Mouse (Mus musculus): ENCODE results near the gene Samd5.
A peak's percentile ranks its signal among the peaks of the same experiment; 100 is the strongest.

Gene Samd5

GRCm38 (mm10) chr10:9650050-9650825 lies 24.8 kb downstream of the Samd5 start:
- no peak for DNase-seq

GRCm38 (mm10) chr10:9648464-9648863 lies 26.5 kb downstream of the Samd5 start:
- no peak for DNase-seq

DNA sequence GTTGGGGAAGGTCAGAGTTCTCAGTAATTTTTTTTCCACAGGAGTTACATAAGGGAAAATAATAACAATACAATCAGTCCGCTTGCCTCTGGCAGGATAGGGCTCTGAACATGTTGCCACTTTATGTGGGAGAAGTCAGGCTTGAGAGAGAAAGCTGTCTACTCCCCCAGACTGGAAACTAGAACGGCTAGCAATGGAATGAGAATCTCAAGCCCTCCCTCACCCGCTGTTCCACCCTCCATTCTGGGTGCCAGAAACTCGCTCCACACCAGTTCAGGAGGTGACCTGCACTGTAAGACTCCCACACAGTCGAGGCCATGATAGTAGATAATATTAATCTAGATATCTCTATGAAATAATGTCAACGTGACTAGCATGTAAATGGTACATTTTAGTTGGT lies 27.3 kb downstream of the Samd5 start:
- DNase-seq: peak in 1 of 2 experiments; percentile 40

GRCm38 (mm10) chr10:9646391-9646790 lies 28.6 kb downstream of the Samd5 start:
- DNase-seq: no peak

DNA sequence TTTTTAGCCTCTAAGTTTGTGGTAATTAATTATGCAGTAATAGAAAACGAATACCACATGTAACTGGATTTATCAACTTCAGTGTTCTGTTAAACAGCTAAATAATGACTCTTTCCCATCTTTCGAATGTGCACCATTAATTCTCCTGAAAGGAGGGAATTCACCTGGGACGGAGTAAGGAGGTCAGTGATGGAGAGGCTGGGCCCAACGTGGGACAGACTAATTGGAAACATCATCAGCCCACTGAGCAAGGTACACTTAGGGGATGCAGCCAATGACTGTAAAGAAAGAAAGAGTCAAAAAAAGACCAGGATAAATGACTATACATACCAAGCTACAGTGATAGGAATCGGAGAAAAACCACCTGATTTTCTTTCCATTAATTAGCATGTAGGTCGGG lies 31.5 kb downstream of the Samd5 start:
- DNase-seq: no peak

DNA sequence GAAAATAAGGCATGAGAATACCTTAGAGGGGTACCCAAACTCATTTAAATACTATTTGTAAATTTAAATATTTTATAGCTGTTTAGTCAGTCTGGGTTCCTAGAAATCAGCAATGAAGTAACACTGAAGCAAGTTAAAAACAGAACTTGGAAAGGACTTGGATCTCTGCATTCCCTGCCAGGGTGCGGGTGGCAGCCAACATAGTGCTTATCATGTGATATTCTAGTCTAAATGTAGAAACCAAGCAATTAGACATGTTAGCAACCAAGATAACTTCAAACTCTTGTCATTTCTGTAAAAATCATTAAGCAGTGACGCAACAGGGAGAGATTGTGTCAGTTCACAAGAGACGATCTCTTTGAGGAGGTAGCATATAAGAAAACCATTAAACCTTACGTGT lies 32.9 kb downstream of the Samd5 start:
- DNase-seq: no peak

DNA sequence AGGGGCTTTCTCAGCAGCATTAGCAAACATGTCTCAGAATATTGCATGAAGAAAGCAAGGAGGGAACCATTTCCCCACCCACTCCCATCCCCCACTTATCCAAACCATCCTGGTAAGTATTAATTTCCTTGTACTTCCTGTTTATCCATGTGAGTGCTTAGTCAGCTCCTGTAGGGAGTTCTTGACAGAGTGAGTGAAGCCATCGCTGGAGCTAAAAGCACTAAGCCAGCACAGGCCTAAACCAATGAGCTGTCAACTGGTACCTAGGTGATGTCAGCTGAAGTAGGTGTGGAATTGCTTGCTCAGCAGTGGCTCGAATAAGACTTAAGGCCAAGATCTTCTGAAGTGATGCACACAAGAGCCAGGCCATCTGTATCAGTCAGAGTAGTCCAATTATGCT lies 34.3 kb downstream of the Samd5 start:
- DNase-seq: no peak

DNA sequence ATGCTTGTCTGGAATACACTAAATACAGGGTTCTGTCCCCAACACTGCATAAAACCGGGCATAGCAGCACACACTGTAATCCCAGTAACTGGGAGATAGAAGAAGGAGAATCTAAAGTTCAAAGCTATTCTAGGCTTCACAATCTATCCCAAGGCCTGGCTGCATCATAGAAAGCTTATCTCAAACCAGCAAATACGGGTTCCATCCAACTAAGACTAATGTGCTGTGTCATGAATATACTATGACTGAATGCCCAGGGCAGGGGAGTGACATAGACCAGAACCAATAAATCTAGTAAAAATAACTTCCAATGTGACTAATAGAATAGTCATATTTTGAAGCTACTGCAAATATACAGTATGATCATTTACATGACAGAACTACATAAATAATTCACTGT lies 35.0 kb downstream of the Samd5 start:
- no peak for DNase-seq

DNA sequence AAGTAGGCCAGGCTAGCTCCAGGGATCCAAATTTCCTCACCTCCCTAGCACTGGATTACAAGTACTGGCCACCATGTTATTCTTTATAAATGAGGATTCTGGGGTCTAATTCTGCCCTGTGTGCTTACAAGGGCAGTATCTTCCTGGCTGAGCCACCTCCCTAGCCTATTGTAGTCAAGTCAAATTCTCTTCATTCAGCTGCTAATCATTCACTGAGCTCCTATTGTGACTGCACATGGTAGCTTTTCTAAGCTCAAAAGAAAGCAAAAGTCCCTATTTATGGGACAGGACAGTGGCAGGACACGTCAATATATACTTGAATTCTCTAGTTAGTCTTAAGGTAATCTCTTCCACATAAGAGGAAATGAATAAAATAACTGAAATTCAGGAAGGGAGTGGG lies 49.7 kb downstream of the Samd5 start:
- DNase-seq: no peak

GRCm38 (mm10) chr10:9621926-9622688 lies 52.9 kb downstream of the Samd5 start:
- DNase-seq: no peak

DNA sequence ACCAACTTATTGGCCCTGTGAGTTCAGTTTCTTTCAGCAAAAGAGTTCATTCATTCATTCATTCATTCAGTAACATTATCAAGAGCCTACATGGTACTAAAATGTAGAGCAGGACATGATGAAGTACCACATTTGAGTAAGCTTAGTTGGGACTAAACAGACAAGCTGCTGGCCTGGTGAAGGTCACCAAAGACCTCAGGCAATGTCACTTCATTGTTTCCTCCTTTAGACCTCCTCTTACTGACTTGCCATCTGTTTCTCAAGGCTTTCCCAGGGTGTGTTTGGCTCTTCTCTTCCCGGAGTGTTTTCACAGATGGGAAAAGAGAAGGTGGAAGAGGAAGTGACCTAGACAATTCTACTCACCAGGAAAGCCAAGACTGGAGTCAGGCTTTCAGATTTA lies 54.0 kb downstream of the Samd5 start:
- no peak for DNase-seq

GRCm38 (mm10) chr10:9615009-9615408 lies 60.0 kb downstream of the Samd5 start:
- no peak for DNase-seq

DNA sequence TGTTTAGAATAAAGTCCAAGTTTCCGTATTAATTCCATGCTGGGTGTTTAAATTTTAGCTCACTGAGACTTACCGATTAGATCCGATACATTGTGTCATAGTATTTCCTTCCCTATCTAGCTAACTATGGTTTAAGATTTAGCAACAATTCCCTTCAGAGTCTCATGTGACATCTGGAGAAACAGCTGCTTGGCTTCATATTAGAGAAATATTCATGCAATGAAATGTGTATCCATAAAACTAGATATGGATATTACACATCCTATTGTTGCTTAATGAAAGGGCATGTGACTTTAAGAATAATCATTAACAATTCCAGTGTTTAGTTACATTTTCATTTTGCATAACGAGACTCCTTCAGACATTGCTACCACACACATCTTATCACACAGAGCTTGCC lies 66.2 kb downstream of the Samd5 start:
- no peak for DNase-seq

DNA sequence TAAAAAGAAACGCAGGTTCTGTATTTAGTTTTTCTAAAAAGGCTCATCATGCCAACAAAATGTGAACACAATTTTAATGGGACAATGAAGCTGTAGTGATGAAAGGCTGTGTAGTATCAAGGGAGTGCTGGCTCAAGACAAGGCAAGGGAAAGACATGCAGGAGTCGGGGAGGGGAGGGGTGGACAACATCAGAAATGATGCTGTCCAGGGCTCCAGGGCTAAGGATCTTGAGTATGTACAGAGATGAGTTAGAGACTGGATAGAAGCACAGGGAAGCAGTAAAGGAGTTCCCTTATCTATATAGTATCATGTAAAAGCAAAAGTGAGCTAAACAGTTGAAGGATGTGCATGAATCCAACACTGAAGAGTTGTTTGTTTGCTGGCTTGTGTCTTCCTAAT lies 67.9 kb downstream of the Samd5 start:
- DNase-seq: no peak

DNA sequence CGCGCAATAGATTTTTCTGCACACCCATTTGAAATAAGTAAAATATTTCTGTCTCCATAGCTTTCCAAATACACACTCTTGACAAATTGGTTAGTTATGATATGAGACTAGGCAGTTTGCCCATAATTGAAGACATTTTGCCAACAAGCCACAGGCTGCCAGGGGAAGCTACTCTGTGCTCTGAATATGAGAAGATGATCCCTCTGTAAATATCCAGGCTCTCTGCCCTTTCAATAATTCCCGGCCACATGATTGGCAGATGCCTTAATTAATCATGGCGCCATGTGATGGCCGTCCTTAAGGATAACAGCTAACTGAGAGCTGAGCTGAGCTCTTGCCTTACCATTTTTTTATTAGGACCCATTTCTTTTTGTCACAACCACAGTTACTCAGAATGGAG lies 69.4 kb downstream of the Samd5 start:
- no peak for DNase-seq

DNA sequence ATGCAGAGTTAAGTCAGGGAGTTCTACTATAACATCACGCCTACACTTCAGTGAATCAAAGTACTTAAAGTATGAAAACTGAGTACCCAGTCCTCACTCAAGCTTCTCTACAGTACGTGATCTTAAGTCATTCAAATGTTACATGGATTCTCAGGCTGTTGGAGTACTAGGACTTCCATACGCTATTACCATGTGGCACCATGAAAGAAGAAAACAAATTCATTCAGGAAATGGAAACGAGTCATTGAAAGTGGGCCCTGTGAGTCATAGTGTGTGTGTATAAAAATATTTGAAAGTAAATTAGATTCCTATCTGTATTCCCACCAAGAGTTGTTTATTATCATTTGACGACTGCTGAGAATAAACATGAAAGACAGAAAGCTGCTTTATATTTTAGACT lies 71.7 kb downstream of the Samd5 start:
- no peak for DNase-seq

- no peak for DNase-seq
Measured at GRCm38 (mm10) chr10:9602845-9603244, 72.2 kb downstream of the Samd5 start.

- DNase-seq: no peak
Measured at GRCm38 (mm10) chr10:9602389-9602788, 72.6 kb downstream of the Samd5 start.

DNA sequence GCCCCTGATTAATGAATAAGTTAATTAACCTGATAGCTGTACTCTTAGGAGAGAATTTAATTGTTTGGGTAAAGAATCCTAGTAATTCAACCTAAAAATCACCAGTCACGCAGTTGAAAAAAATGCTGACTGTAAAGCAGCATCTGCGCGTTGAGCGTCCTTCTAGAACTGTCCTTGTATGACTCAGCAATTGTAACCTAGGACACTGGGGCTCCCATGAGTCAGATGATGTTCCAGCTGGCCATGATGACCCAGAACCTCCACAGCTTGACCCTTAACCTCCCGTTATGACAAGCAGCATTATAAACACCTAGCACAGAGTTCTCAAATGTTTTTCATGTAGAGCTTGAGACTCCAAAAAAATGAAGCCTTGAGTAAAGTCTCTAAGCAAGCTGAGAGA lies 78.8 kb downstream of the Samd5 start:
- DNase-seq: no peak

DNA sequence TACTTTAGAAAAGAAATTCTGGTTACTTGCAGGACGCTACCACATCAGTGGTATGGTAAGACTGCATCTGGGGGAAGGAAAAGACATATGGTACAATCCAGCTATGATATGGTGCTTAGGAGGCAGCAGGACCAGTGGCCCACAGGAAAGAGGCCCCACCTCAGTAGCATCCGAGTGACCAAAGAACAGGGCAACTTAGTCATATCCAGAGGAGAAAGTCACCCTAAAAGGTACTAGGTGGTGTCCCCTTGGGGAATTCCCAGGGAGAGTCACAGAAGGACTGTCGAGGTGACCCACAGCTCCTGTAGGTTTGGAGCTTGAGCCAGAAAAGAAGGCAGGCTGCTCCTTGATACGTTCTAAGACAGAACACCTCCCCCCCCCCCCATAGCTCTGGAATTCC lies 80.3 kb downstream of the Samd5 start:
- no peak for DNase-seq

DNA sequence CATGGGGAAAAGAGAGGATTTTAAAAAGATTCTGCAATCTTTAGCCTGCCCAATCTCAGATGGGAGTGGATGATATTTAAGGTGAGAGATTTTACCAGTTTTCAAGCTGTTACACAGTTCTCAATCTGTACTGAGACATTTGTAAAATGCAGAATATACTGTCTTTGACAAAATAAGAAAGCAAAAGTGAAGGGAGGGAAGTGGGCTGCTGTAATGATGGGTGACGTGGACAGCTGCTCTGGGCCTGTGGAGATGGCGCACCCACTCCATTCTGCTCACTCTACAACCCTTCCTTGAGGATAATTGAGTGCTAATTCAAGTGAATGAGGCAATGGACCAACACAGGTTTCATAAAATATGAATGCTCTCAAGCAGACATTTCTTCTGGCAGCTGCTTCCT lies 84.4 kb downstream of the Samd5 start:
- DNase-seq: no peak

- no peak for DNase-seq
Measured at GRCm38 (mm10) chr10:9586328-9586727, 88.7 kb downstream of the Samd5 start.

DNA sequence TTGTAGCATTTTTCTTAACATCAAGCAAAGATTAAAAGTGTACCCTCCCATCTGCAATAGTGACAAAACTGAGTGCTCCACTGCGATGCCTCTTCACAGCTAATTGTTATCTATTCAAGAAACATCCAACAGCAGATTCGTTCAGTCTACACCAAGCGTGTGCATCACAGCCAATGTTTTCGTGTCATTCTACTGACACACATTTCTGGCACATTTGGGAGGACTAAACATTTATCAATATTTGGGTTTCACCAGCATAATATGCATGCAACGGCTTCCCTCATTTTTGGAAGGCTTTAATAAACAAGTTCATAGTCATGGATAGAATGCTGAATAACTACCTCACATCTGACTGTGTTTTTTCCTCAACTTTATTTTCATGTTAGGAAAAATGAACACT lies 95.6 kb downstream of the Samd5 start:
- no peak for DNase-seq

DNA sequence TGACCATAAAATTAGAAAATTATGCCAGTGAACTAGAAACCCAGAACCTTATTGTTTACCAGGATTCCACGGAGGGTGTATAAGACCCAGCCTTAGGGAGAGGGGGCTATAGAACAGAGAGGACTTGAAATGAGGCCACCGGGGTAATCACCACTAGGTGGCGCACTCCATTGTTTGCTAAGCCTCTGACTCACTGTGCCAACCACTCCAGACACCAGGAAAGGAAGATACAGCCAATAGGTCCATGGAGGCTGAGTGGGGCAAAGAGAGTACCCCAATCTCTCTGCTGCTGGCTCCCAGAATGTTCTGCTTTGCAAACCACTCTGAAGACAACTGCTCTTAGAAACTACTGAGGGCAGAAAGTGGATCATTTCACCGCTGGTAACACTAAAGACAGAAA lies 99.4 kb downstream of the Samd5 start:
- DNase-seq: peak; percentile 69 to 70

GRCm38 (mm10) chr10:9574135-9574534 lies 100.9 kb downstream of the Samd5 start:
- DNase-seq: no peak
